Mouse (Mus musculus) kidney, embryonic 15.5 days (tissue): ENCODE measurements around the gene Trim60. TPM values are rescaled to one million over a fixed set of nuclear protein-coding genes. Genes with fewer than 3 reads are reported as not detected.

Experiments used
- ATAC-seq: fragments of 200-750 bp; cut with Nextera tagmentation; replicated peaks from 2 replicates; pipeline ENCODE4 v1.8.0; 2017; ENCODE audit warnings: moderate TSS enrichment; ENCODE audit not compliant: low FRiP score
- H3K27ac ChIP-seq: fragments of 300-500 bp; sonication (generic); 2 replicates; pipeline ENCODE4 v1.5.1; 2015; ENCODE audit warnings: mild to moderate bottlenecking, inconsistent platforms
- H3K27me3 ChIP-seq: fragments of 300-500 bp; sonication (generic); 2 replicates; pipeline ENCODE4 v1.6.1; 2015; ENCODE audit warnings: inconsistent platforms
- H3K36me3 ChIP-seq: fragments of 300-500 bp; sonication (generic); 2 replicates; pipeline ENCODE4 v1.6.1; 2015; ENCODE audit warnings: inconsistent platforms
- H3K4me1 ChIP-seq: fragments of 300-500 bp; sonication (generic); 2 replicates; pipeline ENCODE4 v1.6.1; 2015; ENCODE audit warnings: inconsistent platforms
- H3K4me2 ChIP-seq: fragments of 300-500 bp; sonication (generic); 2 replicates; pipeline ENCODE4 v1.6.1; 2015; ENCODE audit warnings: moderate library complexity, mild to moderate bottlenecking, inconsistent platforms
- H3K4me3 ChIP-seq: fragments of 300-500 bp; sonication (generic); replicated peaks from 2 replicates; pipeline ENCODE4 v1.5.1; 2015; ENCODE audit warnings: mild to moderate bottlenecking, inconsistent platforms
- H3K9ac ChIP-seq: fragments of 300-500 bp; sonication (generic); 2 replicates; pipeline ENCODE4 v1.6.1; 2015; ENCODE audit warnings: mild to moderate bottlenecking, inconsistent platforms
- H3K9me3 ChIP-seq: fragments of 300-500 bp; sonication (generic); replicated peaks from 2 replicates; pipeline ENCODE4 v1.6.1; 2016; ENCODE audit warnings: inconsistent platforms
- WGBS: fragments of 180-500 bp; shearing (Covaris S2); methylation state at CpG from one replicate; pipeline ENCODE4 v1.1.7; 2015; ENCODE audit warnings: mixed read lengths; 5-methylcytosine and 5-hydroxymethylcytosine counted together
- polyA plus RNA-seq: library from polyadenylated mRNA; unstranded; fragments of >200 nt; fragmentation: Nextera tagmentation; extraction: Ambion mirVana; gene quantifications from 2 replicates; pipeline ENCODE4 v1.2.1, GENCODE M21; 2015

Trim60 gene
- polyA plus RNA-seq = 0.05 TPM in 1 of 2 replicates, not detected in the other

DNA sequence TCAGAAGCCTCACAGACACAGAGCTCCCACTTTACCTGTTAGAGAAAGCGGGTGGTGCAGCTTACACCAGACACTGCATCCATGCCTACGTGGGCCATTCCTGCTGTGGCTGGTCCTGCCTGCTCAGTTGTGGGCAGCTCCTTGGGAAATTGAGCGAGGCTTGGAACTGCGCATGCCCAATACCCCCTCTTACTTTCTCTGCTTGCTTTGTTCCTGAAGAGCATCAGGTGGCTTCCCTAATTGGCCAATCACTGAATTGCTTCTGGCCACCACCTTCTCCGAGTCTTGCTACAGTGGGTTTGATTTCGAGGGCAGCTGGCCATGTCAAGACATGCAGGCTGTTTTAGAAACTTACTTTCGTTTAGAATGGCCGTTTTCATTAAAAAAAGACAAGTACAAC lies at the start of gene Trim60, which contains the start of gene Trim61:
TSS of gene Trim60 (minus strand) at position 162 of the 400 bp plus-strand sequence.
TSS of gene Trim61 (minus strand) at position 101 of the 400 bp plus-strand sequence.
- no peak within 1 kb of the TSS for H3K27ac ChIP-seq
- WGBS = 89% methylated on average over 8 of the region's 8 CpGs
- ATAC-seq = no peak
- no peaks in the 10 kb centered on the region for H3K36me3 ChIP-seq
- no peaks in the 10 kb centered on the region for H3K4me1 ChIP-seq
- no peak within 1 kb of the TSS for H3K9ac ChIP-seq
- H3K4me2 ChIP-seq = no peak within 1 kb of the TSS
- no peak within 1 kb of the TSS for H3K4me3 ChIP-seq
- H3K27me3 ChIP-seq = no peaks in the 10 kb centered on the region
- no peaks in the 10 kb centered on the region for H3K9me3 ChIP-seq

DNA sequence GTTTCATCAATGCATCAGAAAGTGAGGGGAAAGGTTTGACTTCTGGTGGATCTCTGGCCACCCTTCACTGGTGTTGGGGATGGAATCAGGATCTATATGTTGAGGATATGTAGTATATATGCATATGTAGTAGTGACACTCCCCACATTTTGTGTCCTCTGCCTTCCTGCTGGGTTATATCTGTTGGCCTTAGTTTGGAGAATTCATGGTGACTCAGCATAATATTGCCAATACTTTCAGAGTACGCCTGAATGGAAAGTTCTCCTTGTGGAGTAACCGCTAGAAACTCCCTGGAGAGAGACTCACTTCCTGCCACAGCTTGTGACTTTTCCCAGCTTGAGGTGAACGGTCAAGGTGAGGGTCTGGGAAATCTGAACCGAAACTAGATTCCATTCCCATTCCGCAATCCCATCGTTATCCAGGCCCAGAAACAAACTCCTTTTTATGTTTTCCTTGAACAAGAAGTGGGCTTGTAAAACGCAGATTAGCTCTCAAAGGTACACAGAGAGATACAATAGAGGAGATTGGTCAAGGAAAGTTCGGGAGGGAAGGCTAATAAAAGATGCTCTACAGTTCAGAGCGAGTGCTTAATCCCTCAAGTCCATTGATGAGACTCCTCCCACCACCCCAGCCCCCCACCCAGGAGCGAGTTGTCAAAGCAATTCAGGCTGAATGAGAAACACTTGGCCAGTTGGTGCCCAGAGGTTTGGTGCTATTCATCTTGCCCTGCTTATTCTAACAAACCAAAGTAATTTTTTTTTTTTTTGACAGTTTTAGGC lies 49.5 kb upstream of the Trim60 start:
- 28% methylated on average over 10 of the region's 10 CpGs for WGBS
- H3K9ac ChIP-seq = no peak overlapping the region
- H3K27me3 ChIP-seq = no peaks in the 10 kb centered on the region
- H3K4me1 ChIP-seq = 0 out of 2 replicates have a peak, but pooled peaks cover 3% of the 10 kb centered on the region
- no peaks in the 10 kb centered on the region for H3K36me3 ChIP-seq
- no peak for ATAC-seq
- no peak overlapping the region for H3K27ac ChIP-seq
- no peaks in the 10 kb centered on the region for H3K9me3 ChIP-seq
- H3K4me2 ChIP-seq = no peak overlapping the region
- H3K4me3 ChIP-seq = no peak overlapping the region

DNA sequence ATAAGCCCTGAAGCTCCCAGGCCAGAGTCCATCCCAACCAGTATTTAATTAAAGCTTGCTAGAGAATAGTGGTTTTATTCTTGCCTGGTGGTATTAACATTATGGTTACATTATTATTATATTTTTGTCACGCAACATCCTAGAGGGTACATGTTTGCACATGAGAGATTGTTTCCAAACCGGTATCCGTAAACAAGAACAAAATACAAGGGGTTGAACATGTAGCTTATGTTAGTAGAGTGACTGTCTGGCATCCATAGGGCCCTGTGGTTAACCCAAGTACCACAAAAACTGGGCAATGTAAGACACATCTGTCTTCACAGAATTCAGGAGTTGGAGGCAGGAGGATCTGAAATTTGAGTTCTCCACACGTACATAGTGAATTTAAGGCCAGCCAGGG lies 48.6 kb upstream of the Trim60 start:
- no peaks in the 10 kb centered on the region for H3K36me3 ChIP-seq
- H3K27me3 ChIP-seq = no peaks in the 10 kb centered on the region
- H3K9me3 ChIP-seq = no peaks in the 10 kb centered on the region
- no peak overlapping the region for H3K9ac ChIP-seq
- 0 out of 2 replicates have a peak, but pooled peaks cover 3% of the 10 kb centered on the region for H3K4me1 ChIP-seq
- no peak overlapping the region for H3K27ac ChIP-seq
- ATAC-seq = no peak
- H3K4me3 ChIP-seq = no peak overlapping the region
- 87% methylated on average over 4 of the region's 4 CpGs for WGBS
- no peak overlapping the region for H3K4me2 ChIP-seq

DNA sequence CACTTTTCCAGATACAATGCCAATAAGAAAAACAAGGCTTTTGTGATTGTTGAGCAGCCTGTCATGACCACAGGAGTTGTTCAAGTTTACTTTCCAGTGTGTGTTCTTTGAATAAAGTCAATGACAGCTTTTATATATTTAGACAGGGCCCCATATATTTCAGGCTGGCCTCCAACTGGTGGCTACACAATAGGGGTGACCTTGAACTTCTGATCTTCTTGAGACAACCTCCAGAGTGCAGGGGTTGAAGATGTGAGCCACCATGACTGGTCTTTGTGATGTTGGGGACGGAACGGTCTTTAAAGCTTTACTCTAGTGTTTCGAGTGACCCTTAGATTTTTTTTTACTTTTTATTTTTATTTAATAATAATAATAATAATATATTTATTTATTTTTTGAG lies 47.2 kb upstream of the Trim60 start:
- Histone ChIP-seq H3K4me3 (no peak overlapping the region), H3K36me3 (no peaks in the 10 kb centered on the region), H3K27ac (no peak overlapping the region), H3K9ac (no peak overlapping the region), H3K9me3 (no peaks in the 10 kb centered on the region), H3K27me3 (no peaks in the 10 kb centered on the region), H3K4me2 (no peak overlapping the region), H3K4me1 (no peaks in the 10 kb centered on the region)
- ATAC-seq = no peak
- WGBS = 94% methylated on average over 3 of the region's 3 CpGs

DNA sequence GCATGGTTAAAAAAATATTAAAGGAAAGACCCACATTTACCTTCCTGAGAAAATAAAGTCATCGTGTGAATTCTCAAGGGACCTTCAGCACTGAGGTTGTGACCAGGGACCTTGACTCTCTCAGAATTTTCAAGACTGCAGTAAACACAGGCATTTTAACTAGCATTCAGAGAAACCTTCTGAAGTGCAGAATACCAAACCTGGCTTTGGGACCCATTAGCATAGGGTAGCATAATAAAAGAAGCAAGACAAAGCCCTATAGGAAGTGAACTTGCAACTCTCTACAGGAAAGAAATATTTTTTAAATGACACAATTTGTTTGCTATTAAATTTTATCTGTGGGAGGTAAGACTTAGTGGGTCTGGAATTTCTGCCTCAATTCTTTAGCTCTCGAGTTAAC lies 45.7 kb upstream of the Trim60 start:
- H3K27ac ChIP-seq = no peak overlapping the region
- 39% methylated on average over 2 of the region's 2 CpGs for WGBS
- H3K27me3 ChIP-seq = no peaks in the 10 kb centered on the region
- no peak overlapping the region for H3K9ac ChIP-seq
- ATAC-seq = no peak
- H3K4me3 ChIP-seq = no peak overlapping the region
- H3K36me3 ChIP-seq = no peaks in the 10 kb centered on the region
- H3K4me2 ChIP-seq = no peak overlapping the region
- no peaks in the 10 kb centered on the region for H3K4me1 ChIP-seq
- H3K9me3 ChIP-seq = no peaks in the 10 kb centered on the region

DNA sequence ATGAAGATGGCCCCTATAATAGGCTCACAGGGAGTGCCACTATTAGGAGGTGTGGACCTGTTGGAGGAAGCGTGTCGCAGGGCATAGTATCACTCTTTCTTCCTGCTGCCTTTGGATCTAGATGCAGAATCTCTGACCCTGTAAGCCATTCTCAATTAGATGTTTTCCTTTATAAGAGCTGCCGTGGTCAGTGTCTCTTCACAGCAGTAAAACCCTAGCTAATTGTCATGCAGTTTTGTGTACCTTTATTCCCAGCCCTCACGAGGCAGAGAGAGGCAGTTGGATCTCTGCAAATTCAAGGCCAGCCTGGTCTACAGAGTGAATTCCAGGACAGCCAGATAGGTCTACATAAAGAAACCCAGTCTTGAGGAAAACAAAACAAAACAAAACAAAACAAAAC lies 43.8 kb upstream of the Trim60 start:
- no peak overlapping the region for H3K4me2 ChIP-seq
- ATAC-seq = no peak
- H3K4me3 ChIP-seq = no peak overlapping the region
- no peak overlapping the region for H3K27ac ChIP-seq
- H3K9ac ChIP-seq = no peak overlapping the region
- no peaks in the 10 kb centered on the region for H3K27me3 ChIP-seq
- H3K36me3 ChIP-seq = no peaks in the 10 kb centered on the region
- WGBS = 74% methylated on average over 4 of the region's 4 CpGs
- H3K4me1 ChIP-seq = no peaks in the 10 kb centered on the region
- no peaks in the 10 kb centered on the region for H3K9me3 ChIP-seq

DNA sequence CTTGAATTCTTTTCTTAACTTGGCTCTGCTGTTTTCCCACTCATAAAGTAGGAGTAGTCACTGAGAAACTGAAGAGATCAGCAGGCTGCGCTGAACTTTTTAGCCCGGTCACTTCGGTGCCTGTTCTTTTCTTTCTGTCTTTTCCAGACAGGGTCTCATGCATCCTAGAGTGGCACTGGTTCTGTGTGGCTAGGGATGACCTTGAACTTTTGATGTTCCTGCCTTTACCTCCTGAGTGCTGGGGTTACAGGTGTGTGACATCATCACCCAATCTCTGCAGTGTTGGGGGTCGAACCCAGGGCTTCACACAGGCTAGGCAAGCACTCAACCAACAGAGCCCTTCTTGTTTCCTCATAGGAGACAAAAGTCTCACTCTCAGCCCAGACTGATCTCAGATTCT lies 38.3 kb upstream of the Trim60 start:
- no peak overlapping the region for H3K9ac ChIP-seq
- H3K4me3 ChIP-seq = no peak overlapping the region
- H3K9me3 ChIP-seq = no peaks in the 10 kb centered on the region
- 0 out of 2 replicates have a peak, but pooled peaks cover 11% of the 10 kb centered on the region for H3K4me1 ChIP-seq
- no peak overlapping the region for H3K4me2 ChIP-seq
- no peak for ATAC-seq
- no peak overlapping the region for H3K27ac ChIP-seq
- H3K27me3 ChIP-seq = no peaks in the 10 kb centered on the region
- no peaks in the 10 kb centered on the region for H3K36me3 ChIP-seq
- 93% methylated on average over 4 of the region's 4 CpGs for WGBS

DNA sequence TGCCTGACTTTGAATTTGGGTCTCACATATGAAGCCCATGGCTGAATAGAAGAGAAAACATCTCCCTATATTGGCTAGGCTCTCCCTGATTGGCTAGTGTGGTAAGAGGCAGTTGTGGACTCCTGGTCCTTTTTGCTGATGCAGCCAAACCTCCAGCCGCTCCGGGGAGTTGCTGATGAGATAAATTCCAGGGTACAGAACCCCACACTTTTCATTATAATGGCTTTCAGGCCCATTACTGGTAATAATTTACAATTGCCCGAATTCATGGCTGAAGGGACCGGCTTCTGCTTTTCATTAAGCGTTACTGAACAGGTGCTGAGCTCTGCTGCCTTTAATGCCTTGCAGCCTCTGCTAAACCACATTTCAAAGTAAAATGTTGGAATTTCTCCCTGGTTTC lies 35.6 kb upstream of the Trim60 start:
- H3K27me3 ChIP-seq = no peaks in the 10 kb centered on the region
- 0 out of 2 replicates have a peak, but pooled peaks have one; percentile 46 for ATAC-seq
- 35% methylated on average over 5 of the region's 5 CpGs for WGBS
- H3K9ac ChIP-seq = no peak overlapping the region
- H3K36me3 ChIP-seq = no peaks in the 10 kb centered on the region
- no peaks in the 10 kb centered on the region for H3K9me3 ChIP-seq
- H3K4me3 ChIP-seq = no peak overlapping the region
- H3K4me2 ChIP-seq = no peak overlapping the region; the same call in 1 of the 2 replicates
- peak overlapping the region; percentile 15; the same call in 1 of the 2 replicates for H3K27ac ChIP-seq
- 0 out of 2 replicates have a peak, but pooled peaks cover 11% of the 10 kb centered on the region for H3K4me1 ChIP-seq

DNA sequence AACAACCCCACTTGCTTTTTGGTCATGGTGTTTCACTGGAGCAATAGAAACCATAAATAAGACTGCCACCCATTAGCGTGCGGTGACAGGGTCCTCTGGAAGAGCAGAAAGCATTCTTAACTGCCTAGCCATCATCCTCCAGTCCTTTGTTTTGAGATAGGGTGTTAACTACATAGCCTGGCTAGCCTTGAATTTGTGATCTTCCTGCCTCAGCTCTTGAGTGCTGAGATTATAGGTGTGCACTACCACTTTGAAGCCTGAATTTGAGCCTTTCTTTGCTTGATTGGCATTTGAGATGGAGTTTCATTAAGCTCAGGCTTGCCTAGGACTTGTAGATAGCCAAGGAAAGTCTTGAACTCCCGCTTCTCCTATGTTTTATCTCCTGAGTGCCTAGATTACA lies 35.2 kb upstream of the Trim60 start:
- H3K27ac ChIP-seq = no peak overlapping the region
- 60% methylated on average over 3 of the region's 3 CpGs for WGBS
- ATAC-seq = no peak

DNA sequence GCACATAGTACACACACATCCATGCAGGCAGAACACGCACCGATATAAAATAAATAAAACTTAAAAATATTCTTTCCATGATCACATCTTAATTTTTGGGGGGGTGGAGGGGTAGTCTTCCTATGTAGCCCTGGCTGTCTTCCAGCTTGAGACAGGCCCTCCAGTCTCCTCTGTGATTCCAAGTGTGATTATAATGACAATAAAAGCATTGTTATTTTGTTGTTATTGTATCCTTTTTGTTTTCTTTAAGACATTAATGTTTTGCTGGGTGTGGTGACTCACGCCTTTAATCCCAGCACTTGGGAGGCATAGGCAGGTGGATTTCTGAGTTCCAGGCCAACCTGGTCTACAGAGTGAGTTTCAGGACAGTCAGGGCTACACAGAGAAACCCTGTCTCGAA lies 29.4 kb upstream of the Trim60 start:
- no peak overlapping the region for H3K4me3 ChIP-seq
- H3K27me3 ChIP-seq = no peaks in the 10 kb centered on the region
- H3K9ac ChIP-seq = no peak overlapping the region
- no peaks in the 10 kb centered on the region for H3K9me3 ChIP-seq
- WGBS = 86% methylated on average over 4 of the region's 4 CpGs
- no peak overlapping the region for H3K27ac ChIP-seq
- no peaks in the 10 kb centered on the region for H3K36me3 ChIP-seq
- H3K4me2 ChIP-seq = no peak overlapping the region
- H3K4me1 ChIP-seq = no peaks in the 10 kb centered on the region
- no peak for ATAC-seq

More for the DNA sequence above, 35.2 kb upstream of the Trim60 start:
- Histone ChIP-seq H3K36me3 (no peaks in the 10 kb centered on the region), H3K9me3 (no peaks in the 10 kb centered on the region), H3K4me2 (no peak overlapping the region), H3K27me3 (no peaks in the 10 kb centered on the region), H3K4me1 (0 out of 2 replicates have a peak, but pooled peaks cover 11% of the 10 kb centered on the region), H3K4me3 (no peak overlapping the region), H3K9ac (no peak overlapping the region)

DNA sequence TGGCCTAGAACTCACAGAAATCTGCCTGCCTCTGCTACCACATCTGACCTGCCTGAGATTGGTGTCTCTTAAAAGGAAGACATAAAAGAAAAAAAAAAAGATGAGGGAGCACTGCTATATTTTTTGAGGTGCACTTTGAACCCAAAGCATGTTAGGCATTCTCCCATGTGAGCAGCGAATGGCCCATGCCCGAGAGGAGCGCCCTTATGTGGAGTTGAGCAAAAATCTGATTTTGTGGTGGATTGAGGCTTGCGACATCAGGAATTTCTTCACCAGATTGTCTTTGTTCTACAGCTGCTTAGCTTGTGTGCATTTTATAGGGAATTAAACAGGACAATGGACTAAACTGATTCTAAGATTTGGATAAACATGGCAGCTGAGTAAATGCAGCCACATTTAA lies 28.8 kb upstream of the Trim60 start:
- ATAC-seq = no peak
- 94% methylated on average over 4 of the region's 4 CpGs for WGBS

DNA sequence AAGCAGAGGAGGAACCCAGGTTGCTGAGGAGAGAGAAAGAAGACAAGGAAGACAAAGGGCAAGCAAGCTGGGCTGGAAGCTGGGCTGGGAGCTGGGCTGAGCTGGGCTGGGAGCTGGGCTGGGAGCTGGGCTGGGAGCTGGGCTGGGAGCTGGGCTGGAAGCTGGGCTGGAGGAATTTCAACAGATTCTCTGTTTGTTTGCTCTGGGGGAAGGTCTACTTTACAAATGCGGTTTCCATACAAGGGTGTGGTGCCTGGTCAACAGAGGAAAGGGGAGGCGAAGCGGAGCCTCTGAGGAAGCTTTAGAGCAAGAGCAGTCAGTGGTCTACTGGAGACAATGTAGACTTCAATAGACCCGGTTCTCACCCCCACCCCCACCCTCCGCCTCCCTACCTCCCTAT lies 28.2 kb upstream of the Trim60 start:
- ATAC-seq = no peak
- H3K27me3 ChIP-seq = no peaks in the 10 kb centered on the region
- no peak overlapping the region for H3K4me3 ChIP-seq
- no peak overlapping the region for H3K9ac ChIP-seq
- no peaks in the 10 kb centered on the region for H3K36me3 ChIP-seq
- no peaks in the 10 kb centered on the region for H3K4me1 ChIP-seq
- whole genome bisulfite sequencing = 51% methylated on average over 5 of the region's 5 CpGs
- H3K9me3 ChIP-seq = no peaks in the 10 kb centered on the region
- no peak overlapping the region for H3K4me2 ChIP-seq
- H3K27ac ChIP-seq = no peak overlapping the region

More for the DNA sequence above, 28.8 kb upstream of the Trim60 start:
- Histone ChIP-seq H3K27me3 (no peaks in the 10 kb centered on the region), H3K27ac (no peak overlapping the region), H3K36me3 (no peaks in the 10 kb centered on the region), H3K9ac (no peak overlapping the region), H3K4me1 (no peaks in the 10 kb centered on the region), H3K9me3 (no peaks in the 10 kb centered on the region), H3K4me2 (no peak overlapping the region), H3K4me3 (no peak overlapping the region)
